Mouse (Mus musculus) liver, embryonic 11.5 days (tissue): Measurements from ENCODE around the gene Gramd1c. TPM values are rescaled to one million over a fixed set of nuclear protein-coding genes. Genes with fewer than 3 reads are reported as not detected.

Experiments
- ATAC-seq: fragments of 200-750 bp; cut with Nextera tagmentation; replicated peaks from 2 replicates; pipeline ENCODE4 v1.8.0; 2017; ENCODE audit warnings: moderate number of reproducible peaks, mild to moderate bottlenecking, moderate TSS enrichment, moderate library complexity; ENCODE audit not compliant: low FRiP score
- DNase-seq: peaks from one replicate; pipeline ENCODE4 v3.0.0-alpha.2; 2017; ENCODE audit warnings: low spot score
- H3K27ac ChIP-seq: fragments of 300-500 bp; sonication (generic); 2 replicates; pipeline ENCODE4 v1.5.1; 2014; ENCODE audit warnings: mild to moderate bottlenecking, low read depth, low read length, control low read depth
- H3K27me3 ChIP-seq: fragments of 300-500 bp; sonication (generic); replicated peaks from 2 replicates; pipeline ENCODE4 v1.6.1; 2014; ENCODE audit warnings: low read length, mixed read lengths; ENCODE audit not compliant: control insufficient read depth, insufficient read depth
- H3K36me3 ChIP-seq: fragments of 300-500 bp; sonication (generic); 2 replicates; pipeline ENCODE4 v1.6.1; 2014; ENCODE audit warnings: mild to moderate bottlenecking, low read length, moderate library complexity, mixed read lengths; ENCODE audit not compliant: control insufficient read depth, insufficient read depth
- H3K4me1 ChIP-seq: fragments of 300-500 bp; sonication (generic); replicated peaks from 2 replicates; pipeline ENCODE4 v1.6.1; 2014; ENCODE audit warnings: low read length, mixed read lengths; ENCODE audit not compliant: control insufficient read depth, insufficient read depth
- H3K4me2 ChIP-seq: fragments of 300-500 bp; sonication (generic); 2 replicates; pipeline ENCODE4 v1.6.1; 2014; ENCODE audit warnings: mild to moderate bottlenecking, control low read depth, moderate library complexity
- H3K4me3 ChIP-seq: fragments of 300-500 bp; sonication (generic); 2 replicates; pipeline ENCODE4 v1.5.1; 2014; ENCODE audit warnings: low read depth, low read length, control low read depth
- H3K9ac ChIP-seq: fragments of 300-500 bp; sonication (generic); 2 replicates; pipeline ENCODE4 v1.6.1; 2014; ENCODE audit warnings: low read depth, low read length, control low read depth
- H3K9me3 ChIP-seq: fragments of 300-500 bp; sonication (generic); 2 replicates; pipeline ENCODE4 v1.6.1; 2016; ENCODE audit warnings: low read length, inconsistent platforms, mixed read lengths; ENCODE audit not compliant: control insufficient read depth
- WGBS: fragments of 180-500 bp; shearing (Covaris S2); extraction: QIAGEN DNeasy Blood & Tissue Kit; methylation state at CpG from one replicate; pipeline ENCODE4 v1.1.7; 2014; 5-methylcytosine and 5-hydroxymethylcytosine counted together
- polyA plus RNA-seq: library from polyadenylated mRNA; unstranded; fragments of >200 nt; fragmentation: Nextera tagmentation; extraction: Ambion mirVana; gene quantifications from 2 replicates; pipeline ENCODE4 v1.2.1, GENCODE M21; 2014

Gene Gramd1c
- polyA plus RNA-seq, 1 experiment from 2014 or later, result 4.6 TPM

DNA sequence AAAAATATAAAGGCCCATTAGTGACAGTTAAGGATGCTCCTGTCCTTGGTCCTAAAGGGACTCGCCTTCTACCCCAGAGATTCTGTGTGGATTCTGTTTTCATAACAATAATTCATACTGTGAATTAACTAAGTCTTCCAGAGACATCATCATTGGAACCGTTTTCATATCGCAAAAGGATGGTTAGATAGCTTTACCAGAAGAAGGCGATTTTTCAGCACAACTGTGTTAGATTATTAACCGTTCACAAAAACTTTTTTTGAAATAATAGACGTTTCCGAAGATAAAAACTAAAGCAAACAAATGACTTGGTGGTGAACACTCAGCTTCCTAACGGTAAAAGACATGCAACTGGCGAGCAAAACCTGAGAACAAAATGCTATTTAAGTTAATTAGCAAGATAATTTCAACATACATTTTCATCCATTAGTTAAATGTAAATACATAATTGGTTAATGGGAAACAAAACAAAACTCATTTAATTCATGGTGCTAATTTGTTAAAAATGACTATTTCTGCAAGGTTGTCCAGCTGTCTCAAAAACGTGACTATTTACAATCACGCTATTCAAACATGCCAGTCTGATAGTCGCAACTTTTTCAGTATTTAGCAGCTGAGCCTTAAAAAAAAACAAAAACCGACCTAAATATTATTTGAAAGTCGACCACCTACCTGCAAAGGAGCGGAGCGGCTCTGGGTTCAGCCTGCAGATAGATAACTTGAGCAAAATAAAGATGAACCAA, 47.6 kb downstream of the Gramd1c start:
- Histone ChIP-seq H3K9me3 (no peaks in the 10 kb centered on the region), H3K9ac (peak overlapping the region; percentile 38; the same call in 1 of the 2 replicates), H3K27me3 (no peaks in the 10 kb centered on the region), H3K27ac (no peak overlapping the region), H3K4me1 (peaks cover 17% of the 10 kb centered on the region), H3K4me3 (peak overlapping the region; percentile 43), H3K4me2 (peak overlapping the region; percentile 57), H3K36me3 (no peaks in the 10 kb centered on the region)
- WGBS, result 53% methylated on average over 16 of the region's 16 CpGs
- ATAC-seq (no peak), DNase-seq (no peak)

- H3K4me1 ChIP-seq, result no peaks in the 10 kb centered on the region
- no peak overlapping the region for H3K4me2 ChIP-seq
- DNase-seq (no peak), ATAC-seq (no peak)
- no peak overlapping the region for H3K9ac ChIP-seq
- H3K9me3 ChIP-seq, result no peaks in the 10 kb centered on the region
- no peak overlapping the region for H3K27ac ChIP-seq
- H3K4me3 ChIP-seq, result no peak overlapping the region
- WGBS, result 66% methylated on average over 5 of the region's 5 CpGs
- H3K27me3 ChIP-seq, result no peaks in the 10 kb centered on the region
- H3K36me3 ChIP-seq, result no peaks in the 10 kb centered on the region
These were observed 52.1 kb downstream of the Gramd1c start for GRCm38 (mm10) chr16:44011010-44011409.

- 61% methylated on average over 5 of the region's 5 CpGs for WGBS
- Histone ChIP-seq H3K36me3 (no peaks in the 10 kb centered on the region; the same call in 1 of the 2 replicates), H3K9me3 (no peaks in the 10 kb centered on the region), H3K4me2 (no peak overlapping the region), H3K27me3 (no peaks in the 10 kb centered on the region), H3K4me1 (no peaks in the 10 kb centered on the region), H3K4me3 (no peak overlapping the region), H3K27ac (no peak overlapping the region), H3K9ac (no peak overlapping the region)
- ATAC-seq (peak; percentile 60; the same call in 1 of the 2 replicates), DNase-seq (no peak)
These were observed 61.1 kb downstream of the Gramd1c start for GRCm38 (mm10) chr16:44002086-44002485.

- 83% methylated on average over 5 of the region's 5 CpGs for WGBS
- ATAC-seq (no peak), DNase-seq (no peak)
- no peak overlapping the region for H3K9ac ChIP-seq
- no peak overlapping the region for H3K27ac ChIP-seq
- no peak overlapping the region for H3K4me2 ChIP-seq
- H3K4me3 ChIP-seq, result no peak overlapping the region
- no peaks in the 10 kb centered on the region for H3K9me3 ChIP-seq
- no peaks in the 10 kb centered on the region for H3K4me1 ChIP-seq
- H3K27me3 ChIP-seq, result no peaks in the 10 kb centered on the region
- H3K36me3 ChIP-seq, result no peaks in the 10 kb centered on the region; the same call in 1 of the 2 replicates
These were observed 63.6 kb downstream of the Gramd1c start for GRCm38 (mm10) chr16:43999541-43999940.

DNA sequence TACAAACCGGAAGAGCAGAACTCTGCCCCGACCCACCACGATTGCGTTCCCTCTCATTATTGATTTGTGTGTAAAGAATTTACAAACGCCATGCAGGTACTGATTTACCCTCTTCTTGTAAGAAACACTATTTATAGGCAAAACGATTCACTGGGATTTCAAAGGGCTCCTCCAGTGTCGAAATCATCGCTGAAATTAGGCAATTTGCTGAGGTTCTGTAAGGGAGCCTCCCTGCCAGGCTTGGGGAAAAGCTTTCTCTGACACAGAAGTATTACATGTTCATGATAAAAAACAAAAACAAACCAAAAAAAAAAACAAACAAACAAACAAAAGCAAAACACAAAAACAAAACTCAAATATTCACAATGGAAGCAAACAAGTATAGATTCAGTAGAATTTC, 64.0 kb downstream of the Gramd1c start:
- no peaks in the 10 kb centered on the region; the same call in 1 of the 2 replicates for H3K36me3 ChIP-seq
- H3K9me3 ChIP-seq, result no peaks in the 10 kb centered on the region
- no peak overlapping the region for H3K9ac ChIP-seq
- WGBS, result 77% methylated on average over 8 of the region's 8 CpGs
- no peak for ATAC-seq
- no peak overlapping the region for H3K4me2 ChIP-seq
- no peak overlapping the region for H3K4me3 ChIP-seq
- no peak overlapping the region for H3K27ac ChIP-seq
- H3K27me3 ChIP-seq, result no peaks in the 10 kb centered on the region
- H3K4me1 ChIP-seq, result no peaks in the 10 kb centered on the region
- no peak for DNase-seq

DNA sequence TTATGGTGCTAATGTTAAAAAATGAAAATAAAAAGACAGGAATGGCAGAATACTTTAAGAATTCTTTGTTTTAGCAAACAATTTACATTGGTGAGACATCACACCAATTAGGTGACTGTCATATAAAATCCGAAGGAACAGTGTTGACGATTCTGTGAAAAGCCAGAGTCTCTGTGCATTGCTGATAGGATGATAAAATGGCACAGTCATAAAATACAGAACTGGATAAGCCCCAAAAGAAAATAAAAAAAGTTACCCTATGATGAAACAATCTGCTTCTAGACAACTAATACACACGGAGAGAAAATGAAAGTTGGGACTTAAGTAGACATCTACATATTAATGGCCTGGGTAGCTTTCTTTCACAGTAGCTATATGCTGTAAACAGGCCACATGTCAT, 68.5 kb downstream of the Gramd1c start:
- DNase-seq (no peak), ATAC-seq (no peak)
- Histone ChIP-seq H3K27me3 (no peaks in the 10 kb centered on the region), H3K36me3 (no peaks in the 10 kb centered on the region), H3K9me3 (no peaks in the 10 kb centered on the region), H3K4me3 (no peak overlapping the region), H3K4me1 (no peaks in the 10 kb centered on the region), H3K4me2 (no peak overlapping the region), H3K27ac (no peak overlapping the region), H3K9ac (no peak overlapping the region)
- 69% methylated on average over 3 of the region's 3 CpGs for WGBS

- Histone ChIP-seq H3K4me2 (no peak overlapping the region), H3K27me3 (no peaks in the 10 kb centered on the region), H3K4me3 (no peak overlapping the region), H3K9me3 (no peaks in the 10 kb centered on the region), H3K9ac (no peak overlapping the region), H3K36me3 (no peaks in the 10 kb centered on the region), H3K27ac (no peak overlapping the region), H3K4me1 (no peaks in the 10 kb centered on the region)
- no peak for ATAC-seq
- no peak for DNase-seq
- WGBS, result 87% methylated on average over 4 of the region's 4 CpGs
These were observed 76.8 kb downstream of the Gramd1c start for GRCm38 (mm10) chr16:43986299-43986698.

DNA sequence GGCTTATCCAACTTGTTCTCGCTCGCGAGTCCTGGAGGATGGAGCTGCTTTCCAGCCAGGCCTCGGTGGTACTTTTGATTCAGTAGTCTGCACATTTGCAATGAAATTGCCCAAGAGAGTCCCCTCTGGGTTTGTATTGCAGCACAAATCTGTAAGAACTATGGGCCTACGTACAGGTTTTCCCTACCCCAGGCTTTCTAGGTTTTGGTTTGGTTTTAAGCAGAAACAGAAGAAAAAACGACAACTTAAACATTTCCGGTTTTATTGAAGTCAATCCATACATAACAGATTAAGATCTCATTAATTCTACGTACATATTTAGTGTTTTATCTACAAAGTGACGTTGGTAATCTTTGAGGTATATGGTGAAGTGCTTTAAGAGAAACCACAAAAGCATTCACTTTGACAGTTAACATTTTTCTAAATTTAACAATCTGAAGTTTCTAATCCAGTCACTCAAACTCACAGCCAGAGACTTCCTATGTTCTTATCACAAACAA, 83.0 kb downstream of the Gramd1c start:
- no peaks in the 10 kb centered on the region for H3K36me3 ChIP-seq
- no peaks in the 10 kb centered on the region for H3K9me3 ChIP-seq
- 20% methylated on average over 9 of the region's 9 CpGs for WGBS
- H3K4me2 ChIP-seq, result peak overlapping the region; percentile 99
- no peak for ATAC-seq
- peak overlapping the region; percentile 68 for H3K9ac ChIP-seq
- H3K27ac ChIP-seq, result no peak overlapping the region
- H3K4me1 ChIP-seq, result no peaks in the 10 kb centered on the region; the same call in 1 of the 2 replicates
- peak overlapping the region; percentile 74 for H3K4me3 ChIP-seq
- DNase-seq, result no peak
- peaks cover 11% of the 10 kb centered on the region for H3K27me3 ChIP-seq
